Mouse (Mus musculus): Measurements from ENCODE around the gene Itga4.

DNA sequence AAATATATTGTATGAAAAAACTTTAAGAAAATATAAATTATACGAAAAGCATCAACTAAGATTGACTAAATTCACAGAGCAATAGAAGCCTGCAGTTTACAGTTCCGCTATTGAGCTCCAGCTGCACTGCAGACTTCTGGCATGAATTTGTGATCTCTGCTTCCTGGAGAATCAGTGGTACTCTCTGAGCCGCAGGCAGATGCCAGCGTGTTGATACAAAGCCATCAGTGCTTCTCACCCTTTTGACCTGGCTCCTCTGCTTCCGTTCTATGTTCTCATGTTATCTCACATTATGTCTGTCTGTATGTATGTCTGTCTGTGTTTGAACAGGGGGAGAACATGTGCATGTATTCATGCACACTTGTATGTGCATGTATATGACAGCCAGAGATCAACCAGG lies 6.9 kb upstream of the Itga4 start:
- TF ChIP-seq CTCF (IDR thresholded peaks at IDR 0.05; ENCODE audit: control insufficient read depth, insufficient read depth, insufficient replicate concordance, low read depth, low read length) (no peak), POLR2A (IDR thresholded peaks at IDR 0.05; ENCODE audit: control insufficient read depth, low read depth, low read length) (no peak)
